Mouse (Mus musculus) MEL (cell line): ENCODE measurements around the gene Olfr101.

Experiments used
- CTCF ChIP-seq, 3 experiments: IDR thresholded peaks in 2 of 3; conservative IDR thresholded peaks in 1 of 3; 2 replicates each; pipeline ENCODE4 v1.5.1; 2011 to 2012; ENCODE audit warnings: low read length in 3 of 3, low read depth in 2 of 3, mild to moderate bottlenecking in 2 of 3, improper control_type of control experiment in 1 of 3, inconsistent platforms in 1 of 3, mixed read lengths in 1 of 3, moderate library complexity in 1 of 3; ENCODE audit not compliant: control insufficient read depth in 1 of 3, insufficient read depth in 1 of 3, poor library complexity in 1 of 3, severe bottlenecking in 1 of 3
- E2F4 ChIP-seq: IDR thresholded peaks from 2 replicates; pipeline ENCODE4 v1.6.1; 2011; ENCODE audit warnings: low read depth, low read length, improper control_type of control experiment, borderline replicate concordance
- EP300 ChIP-seq, 2 experiments: IDR thresholded peaks; 2 replicates each; pipeline ENCODE4 v1.6.1; 2011; ENCODE audit warnings: improper control_type of control experiment in 2 of 2, low read length in 2 of 2, low read depth in 1 of 2, mild to moderate bottlenecking in 1 of 2
- ETS1 ChIP-seq: IDR thresholded peaks from 2 replicates; pipeline ENCODE4 v1.6.1; 2012; ENCODE audit warnings: low read depth, mild to moderate bottlenecking, inconsistent platforms, low read length, improper control_type of control experiment, moderate library complexity
- POLR2A ChIP-seq, 2 experiments: IDR thresholded peaks; 2 replicates each; pipeline ENCODE4 v1.6.1; 2011 to 2012; ENCODE audit warnings: low read length in 2 of 2, mild to moderate bottlenecking in 2 of 2, control low read depth in 1 of 2, improper control_type of control experiment in 1 of 2, low read depth in 1 of 2, moderate library complexity in 1 of 2; ENCODE audit not compliant: control insufficient read depth in 1 of 2, insufficient read depth in 1 of 2, poor library complexity in 1 of 2
- POLR2AphosphoS2 ChIP-seq: IDR thresholded peaks from 2 replicates; pipeline ENCODE4 v1.6.1; 2011; ENCODE audit warnings: low read length, improper control_type of control experiment
- UBTF ChIP-seq: IDR thresholded peaks from 2 replicates; pipeline ENCODE4 v1.6.1; 2012; ENCODE audit warnings: low read depth, mild to moderate bottlenecking, inconsistent platforms, low read length, improper control_type of control experiment, moderate library complexity, borderline replicate concordance; ENCODE audit not compliant: insufficient read depth
- ZNF384 ChIP-seq: IDR thresholded peaks from 2 replicates; pipeline ENCODE4 v1.6.1; 2012; ENCODE audit warnings: low read depth, mild to moderate bottlenecking, inconsistent platforms, low read length, improper control_type of control experiment

- TF ChIP-seq ZNF384 (no peak), POLR2A (IDR thresholded peaks at IDR 0.05; ENCODE audit: control insufficient read depth in 1 of 2, insufficient read depth in 1 of 2, low read depth in 1 of 2, low read length in 2 of 2, poor library complexity in 1 of 2) (no peak), CTCF (IDR thresholded peaks at IDR 0.05 in 2 of 3, conservative IDR thresholded peaks at IDR 0.05 in 1 of 3; ENCODE audit: control insufficient read depth in 1 of 3, insufficient read depth in 1 of 3, low read depth in 2 of 3, low read length in 3 of 3, poor library complexity in 1 of 3, severe bottlenecking in 1 of 3) (no peak), ETS1 (no peak), EP300 (IDR thresholded peaks at IDR 0.05; ENCODE audit: low read depth in 1 of 2, low read length in 2 of 2) (no peak), UBTF (no peak), E2F4 (no peak), POLR2AphosphoS2 (no peak)
Measured at GRCm38 (mm10) chr17:37310146-37310699, 6.1 kb upstream of the Olfr101 start.
